Mouse (Mus musculus): ENCODE measurements at regions not wholly inside any gene's neighbourhood (a gene's known extent, or its start where the extent isn't known, plus 50 kb on each side); places are given as distances from the start of the nearest gene placed in this dataset.

GRCm38 (mm10) chr15:61781531-61781930, 858.7 kb upstream of the A1bg start:
- H3K4me3 ChIP-seq (replicated peaks), result no peak overlapping the region
- H3K36me3 ChIP-seq (replicated peaks; ENCODE audit: low read length), result no peaks in the 10 kb centered on the region
- no peaks in the 10 kb centered on the region for H3K4me1 ChIP-seq
- H3K27me3 ChIP-seq (replicated peaks), result no peaks in the 10 kb centered on the region
- TF ChIP-seq GATA1 (IDR thresholded peaks at IDR 0.05; ENCODE audit: borderline replicate concordance, low read length) (no peak), FLI1 (IDR thresholded peaks at IDR 0.05; ENCODE audit: low read length) (no peak)
- no peaks in the 10 kb centered on the region for H3K9me3 ChIP-seq

DNA sequence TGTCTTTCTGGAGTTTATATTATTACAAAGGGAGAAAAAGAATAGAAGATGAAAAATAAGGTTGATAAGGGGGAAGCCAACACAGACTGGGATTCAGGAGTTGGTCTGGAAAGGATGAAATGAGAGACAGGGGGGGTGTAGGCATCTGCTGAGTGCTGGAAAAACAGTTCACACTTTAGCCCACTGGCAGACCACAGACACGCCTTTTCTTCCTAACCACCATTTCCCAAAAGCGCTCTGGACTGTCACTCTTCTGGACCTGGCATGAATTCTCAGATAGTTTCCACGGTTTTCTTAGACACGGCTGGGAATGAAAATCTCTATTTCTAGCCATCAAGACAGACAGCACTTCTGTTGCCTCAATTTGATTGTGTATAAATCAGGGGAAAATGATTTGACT, 850.2 kb upstream of the A1bg start:
- H3K36me3 ChIP-seq (replicated peaks; ENCODE audit: low read length), result no peaks in the 10 kb centered on the region
- TF ChIP-seq FLI1 (IDR thresholded peaks at IDR 0.05; ENCODE audit: low read length) (no peak), GATA1 (IDR thresholded peaks at IDR 0.05; ENCODE audit: borderline replicate concordance, low read length) (no peak)
- no peaks in the 10 kb centered on the region for H3K27me3 ChIP-seq (replicated peaks)
- H3K4me3 ChIP-seq (replicated peaks), result no peak overlapping the region
- H3K9me3 ChIP-seq, result no peaks in the 10 kb centered on the region
- no peaks in the 10 kb centered on the region for H3K4me1 ChIP-seq

DNA sequence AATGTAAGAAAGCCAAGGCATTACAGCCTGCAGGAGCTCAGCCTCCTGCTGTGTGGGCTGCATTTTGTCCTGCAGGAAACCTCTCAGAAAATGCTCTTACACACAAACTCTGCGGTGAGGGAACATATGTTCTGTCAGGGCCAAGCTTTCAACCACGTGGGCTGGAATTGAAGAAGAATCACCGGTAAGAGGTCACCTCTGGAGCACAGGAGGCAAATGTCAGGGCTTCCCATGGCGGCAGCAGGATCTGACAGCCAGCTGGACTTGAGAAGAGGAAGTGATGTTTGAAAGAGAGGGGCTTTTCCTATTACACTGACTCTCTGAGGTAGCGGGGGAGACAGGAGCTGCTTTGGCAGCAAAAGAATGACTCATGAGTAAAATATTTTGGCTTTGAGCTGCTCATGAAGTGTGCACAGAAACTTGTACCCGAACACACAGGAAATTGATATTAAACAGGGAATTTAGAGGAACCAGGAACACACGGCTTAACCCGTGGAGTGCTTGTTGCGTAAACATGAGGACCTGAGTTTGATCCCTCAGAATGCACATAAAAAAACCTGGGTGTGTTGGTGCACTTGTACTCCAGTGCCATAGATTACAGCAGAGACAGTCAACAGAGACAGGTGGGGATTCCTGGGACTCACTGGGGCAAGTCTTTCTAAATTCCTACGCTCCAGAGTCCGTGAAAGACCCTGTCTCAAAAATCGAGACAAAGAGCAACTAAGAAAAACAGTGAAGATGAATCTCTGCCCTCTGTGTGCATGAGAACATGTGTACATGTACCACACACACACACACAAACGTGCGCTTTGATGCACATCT, 848.1 kb upstream of the A1bg start:
- Histone ChIP-seq H3K4me1 (no peaks in the 10 kb centered on the region), H3K27me3 (replicated peaks) (no peaks in the 10 kb centered on the region), H3K4me3 (replicated peaks) (no peak overlapping the region), H3K9me3 (no peaks in the 10 kb centered on the region), H3K36me3 (replicated peaks; ENCODE audit: low read length) (no peaks in the 10 kb centered on the region)
- TF ChIP-seq FLI1 (IDR thresholded peaks at IDR 0.05; ENCODE audit: low read length) (no peak), GATA1 (IDR thresholded peaks at IDR 0.05; ENCODE audit: borderline replicate concordance, low read length) (no peak)

- Histone ChIP-seq H3K27me3 (replicated peaks) (no peaks in the 10 kb centered on the region), H3K36me3 (replicated peaks; ENCODE audit: low read length) (no peaks in the 10 kb centered on the region), H3K4me1 (no peaks in the 10 kb centered on the region), H3K4me3 (replicated peaks) (no peak overlapping the region), H3K9me3 (no peaks in the 10 kb centered on the region)
- TF ChIP-seq FLI1 (IDR thresholded peaks at IDR 0.05; ENCODE audit: low read length), result no peak
- TF ChIP-seq GATA1 (IDR thresholded peaks at IDR 0.05; ENCODE audit: borderline replicate concordance, low read length), result no peak
Observed at GRCm38 (mm10) chr15:61766544-61767094, 843.8 kb upstream of the A1bg start.

GRCm38 (mm10) chr15:61753802-61754201, 831.0 kb upstream of the A1bg start:
- no peak overlapping the region for H3K4me3 ChIP-seq (replicated peaks)
- H3K27me3 ChIP-seq (replicated peaks), result no peaks in the 10 kb centered on the region
- H3K36me3 ChIP-seq (replicated peaks; ENCODE audit: low read length), result no peaks in the 10 kb centered on the region
- no peaks in the 10 kb centered on the region for H3K4me1 ChIP-seq
- TF ChIP-seq GATA1 (IDR thresholded peaks at IDR 0.05; ENCODE audit: borderline replicate concordance, low read length) (no peak), FLI1 (IDR thresholded peaks at IDR 0.05; ENCODE audit: low read length) (no peak)
- no peaks in the 10 kb centered on the region for H3K9me3 ChIP-seq

DNA sequence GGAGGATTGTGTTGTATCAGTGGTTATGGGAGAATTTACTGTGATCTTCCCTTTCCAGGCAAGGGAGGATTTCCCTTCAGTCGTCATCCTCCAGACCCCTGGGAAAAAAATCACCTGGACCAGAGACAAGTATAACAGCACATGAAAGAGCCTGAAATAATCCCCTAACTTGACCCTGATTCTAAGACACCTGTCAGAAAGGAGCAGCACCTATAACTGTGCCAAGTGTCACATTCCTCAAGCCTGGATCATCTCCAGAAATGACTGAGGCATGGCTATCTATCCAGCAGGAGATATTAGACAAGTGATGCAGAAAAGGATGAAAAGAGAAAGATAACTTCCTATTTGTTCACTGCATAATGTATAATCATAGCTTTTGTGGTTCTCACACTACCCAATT, 800.9 kb upstream of the A1bg start:
- H3K4me1 ChIP-seq, result no peaks in the 10 kb centered on the region
- no peak overlapping the region for H3K4me3 ChIP-seq (replicated peaks)
- H3K36me3 ChIP-seq (replicated peaks; ENCODE audit: low read length), result no peaks in the 10 kb centered on the region
- no peak for TF ChIP-seq GATA1 (IDR thresholded peaks at IDR 0.05; ENCODE audit: borderline replicate concordance, low read length)
- no peaks in the 10 kb centered on the region for H3K27me3 ChIP-seq (replicated peaks)
- H3K9me3 ChIP-seq, result no peaks in the 10 kb centered on the region

DNA sequence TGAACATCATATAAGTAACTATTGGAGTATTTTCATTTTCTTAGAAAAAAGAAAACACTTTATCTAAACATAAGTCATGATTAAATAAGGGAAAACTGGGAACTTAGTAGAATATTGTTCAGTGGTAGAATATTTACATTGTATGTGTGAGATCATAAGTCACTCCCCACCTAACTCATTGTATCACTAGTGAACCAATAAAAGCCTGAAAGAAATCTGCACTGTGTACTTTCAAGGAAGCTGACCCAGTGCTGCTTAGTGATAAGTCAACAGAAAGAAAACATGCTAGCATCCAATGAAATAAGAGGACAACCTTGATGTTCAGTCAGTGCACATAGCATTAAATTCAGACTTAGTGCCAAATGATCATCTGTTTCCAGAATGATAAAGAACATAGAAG, 795.7 kb upstream of the A1bg start:
- H3K36me3 ChIP-seq (replicated peaks; ENCODE audit: low read length), result no peaks in the 10 kb centered on the region
- H3K4me1 ChIP-seq, result no peaks in the 10 kb centered on the region
- H3K27me3 ChIP-seq (replicated peaks), result no peaks in the 10 kb centered on the region
- H3K4me3 ChIP-seq (replicated peaks), result no peak overlapping the region
- H3K9me3 ChIP-seq, result no peaks in the 10 kb centered on the region
- TF ChIP-seq FLI1 (IDR thresholded peaks at IDR 0.05; ENCODE audit: low read length) (no peak), GATA1 (IDR thresholded peaks at IDR 0.05; ENCODE audit: borderline replicate concordance, low read length) (no peak)

DNA sequence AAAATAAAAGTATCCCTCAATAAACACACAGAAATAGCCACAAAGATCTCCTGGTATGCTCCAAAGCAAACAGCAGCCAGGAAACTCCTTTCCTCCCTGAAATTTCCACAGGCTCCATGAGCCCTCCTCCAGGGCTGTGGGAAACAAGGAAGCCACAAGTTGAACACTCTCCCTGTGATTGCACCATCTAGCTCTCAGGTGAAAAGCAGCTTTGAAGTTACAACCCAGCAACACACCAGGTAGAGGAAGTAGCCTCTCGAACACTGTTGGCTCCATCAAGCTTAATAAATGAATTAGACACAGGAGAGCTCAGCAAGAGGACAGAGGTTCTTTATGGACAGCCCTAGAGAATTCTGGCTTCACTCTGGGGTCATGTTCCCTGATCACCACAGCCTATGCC, 794.4 kb upstream of the A1bg start:
- H3K36me3 ChIP-seq (replicated peaks; ENCODE audit: low read length), result no peaks in the 10 kb centered on the region
- TF ChIP-seq GATA1 (IDR thresholded peaks at IDR 0.05; ENCODE audit: borderline replicate concordance, low read length) (no peak), FLI1 (IDR thresholded peaks at IDR 0.05; ENCODE audit: low read length) (no peak)
- no peak overlapping the region for H3K4me3 ChIP-seq (replicated peaks)
- H3K27me3 ChIP-seq (replicated peaks), result no peaks in the 10 kb centered on the region
- no peaks in the 10 kb centered on the region for H3K9me3 ChIP-seq
- H3K4me1 ChIP-seq, result no peaks in the 10 kb centered on the region

DNA sequence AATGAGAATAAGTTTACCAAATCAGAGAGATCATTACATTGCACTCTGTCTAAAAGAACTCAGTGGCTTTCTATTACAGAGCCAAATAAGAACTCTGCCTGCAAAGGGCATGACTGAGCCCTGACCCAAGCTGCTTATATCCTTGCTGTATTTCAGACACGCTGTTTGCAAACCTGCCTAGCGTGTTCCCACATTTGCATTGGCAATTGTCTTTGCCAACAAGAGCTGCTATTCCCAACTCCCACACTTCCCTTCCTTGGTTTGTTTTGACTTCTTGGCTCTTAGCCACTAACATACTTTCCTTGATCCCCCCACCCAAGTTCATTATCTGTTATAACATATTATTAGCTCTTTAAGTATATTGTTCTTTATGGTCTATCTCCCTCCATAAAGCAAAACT, 791.1 kb upstream of the A1bg start:
- H3K4me1 ChIP-seq, result no peaks in the 10 kb centered on the region
- TF ChIP-seq GATA1 (IDR thresholded peaks at IDR 0.05; ENCODE audit: borderline replicate concordance, low read length), result no peak
- TF ChIP-seq FLI1 (IDR thresholded peaks at IDR 0.05; ENCODE audit: low read length), result no peak
- H3K4me3 ChIP-seq (replicated peaks), result no peak overlapping the region
- H3K9me3 ChIP-seq, result no peaks in the 10 kb centered on the region
- no peaks in the 10 kb centered on the region for H3K36me3 ChIP-seq (replicated peaks; ENCODE audit: low read length)
- H3K27me3 ChIP-seq (replicated peaks), result no peaks in the 10 kb centered on the region

- H3K4me1 ChIP-seq, result no peaks in the 10 kb centered on the region
- H3K4me3 ChIP-seq (replicated peaks), result no peak overlapping the region
- no peaks in the 10 kb centered on the region for H3K36me3 ChIP-seq (replicated peaks; ENCODE audit: low read length)
- no peak for TF ChIP-seq FLI1 (IDR thresholded peaks at IDR 0.05; ENCODE audit: low read length)
- no peak for TF ChIP-seq GATA1 (IDR thresholded peaks at IDR 0.05; ENCODE audit: borderline replicate concordance, low read length)
- no peaks in the 10 kb centered on the region for H3K9me3 ChIP-seq
- no peaks in the 10 kb centered on the region for H3K27me3 ChIP-seq (replicated peaks)
Observed at GRCm38 (mm10) chr15:61708928-61709327, 786.1 kb upstream of the A1bg start.

Measured in megakaryocyte, embryonic 14.5 days (primary cell).